Mouse (Mus musculus) activated CD4-positive, CD25-positive, alpha-beta regulatory T cell, adult 4 months (primary cell): ENCODE data around the gene Rpp40. TPM values are rescaled to one million over a fixed set of nuclear protein-coding genes. Genes with fewer than 3 reads are reported as not detected.

Experiments
- ATAC-seq: one replicate; pipeline ENCODE4 v1.8.0; 2017
- polyA plus RNA-seq, 2 experiments: library from polyadenylated mRNA; unstranded; fragments of 100-300 nt; shearing (Covaris generic); gene quantifications; one replicate each; pipeline ENCODE4 v1.2.1; 2017

The Rpp40 gene
- polyA plus RNA-seq, 2 experiments from 2014 or later: 7.5 to 11.6 TPM

DNA sequence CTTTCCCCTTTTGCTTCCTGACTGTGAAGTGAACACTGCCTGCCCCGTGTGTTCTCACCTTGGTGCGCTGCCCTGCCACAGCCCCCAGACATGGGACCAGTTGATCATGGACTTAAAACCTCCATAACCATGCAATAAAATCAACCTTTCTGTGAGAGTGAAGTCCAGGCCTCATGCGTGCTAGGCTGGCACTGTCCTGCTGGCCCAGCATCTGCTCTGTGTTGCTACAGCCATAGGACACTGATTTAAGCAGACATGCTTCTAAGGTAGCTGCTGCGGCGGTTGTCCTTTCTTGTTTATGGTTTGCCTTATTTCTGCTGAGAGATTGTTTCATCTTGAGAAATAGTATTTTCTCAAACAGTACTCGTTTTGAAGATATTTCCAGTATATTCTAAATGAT lies 54.6 kb downstream of the Rpp40 start:
- ATAC-seq: no peak

DNA sequence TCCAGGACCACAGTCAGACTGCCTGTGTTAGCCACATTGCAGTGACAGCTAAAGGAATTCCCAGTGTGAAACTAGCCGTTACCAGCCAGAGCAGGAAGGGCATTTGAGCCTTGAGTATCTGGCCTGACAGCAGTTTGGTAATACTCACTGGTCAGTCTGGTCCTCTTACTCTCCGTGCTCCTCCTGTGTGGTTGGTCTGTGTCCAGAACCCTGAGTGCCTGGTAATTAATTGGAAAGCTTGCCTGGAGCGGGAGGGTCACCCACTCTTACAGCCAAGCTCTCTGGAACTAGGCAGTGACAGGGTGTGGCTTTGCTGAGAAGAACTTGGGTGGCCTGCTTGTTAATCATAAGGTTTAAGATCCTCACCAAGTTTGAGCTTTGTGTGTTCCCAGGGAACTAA lies 57.5 kb downstream of the Rpp40 start:
- no peak for ATAC-seq

DNA sequence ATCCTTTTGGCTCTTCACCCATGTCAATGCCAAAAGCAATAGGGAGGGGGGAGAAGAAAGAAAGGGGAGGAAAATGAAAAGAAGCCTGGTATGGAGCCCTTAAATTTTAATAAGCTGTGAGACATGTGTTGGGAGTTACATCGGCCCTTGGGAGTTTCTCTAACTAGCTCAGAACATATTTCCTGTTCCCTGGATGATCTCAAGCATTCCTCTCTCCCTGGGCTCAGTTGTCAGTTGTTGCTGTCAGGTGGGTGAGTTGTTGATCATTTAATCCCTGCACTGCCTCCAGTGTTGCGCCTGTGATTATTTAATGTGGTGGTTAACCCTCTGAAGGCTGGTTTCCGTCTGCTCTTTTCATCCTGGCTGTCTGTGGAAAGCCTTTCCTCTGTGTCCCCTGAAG lies 60.9 kb downstream of the Rpp40 start:
- no peak for ATAC-seq

Other genes with a start within 250 kb of the Rpp40 start
- gene Cdyl, start 246.5 kb downstream of the Rpp40 start, polyA plus RNA-seq: 1 to 10 TPM; 3.8 to 4.3 TPM
- gene Ppp1r3g, start 52.5 kb upstream of the Rpp40 start, polyA plus RNA-seq: not detected
- gene Fars2, start 211.1 kb upstream of the Rpp40 start, polyA plus RNA-seq: 10 to 100 TPM; 27.9 to 29.3 TPM
- 10 to 100 TPM; 29.3 to 38.9 TPM for gene Lyrm4, start 211.2 kb upstream of the Rpp40 start, polyA plus RNA-seq